Mouse (Mus musculus) ES-E14 (cell line): ENCODE data around the gene Col23a1.

Experiments used
- CHD2 ChIP-seq: IDR thresholded peaks from 2 replicates; pipeline ENCODE4 v1.6.1; 2014; ENCODE audit warnings: mild to moderate bottlenecking, low read depth, low read length, inconsistent platforms
- HCFC1 ChIP-seq: IDR thresholded peaks from 2 replicates; pipeline ENCODE4 v1.6.1; 2012; ENCODE audit warnings: low read length, inconsistent platforms, borderline replicate concordance; ENCODE audit not compliant: insufficient read depth
- ZC3H11A ChIP-seq: IDR thresholded peaks from 2 replicates; pipeline ENCODE4 v1.6.1; 2012; ENCODE audit warnings: low read depth, mild to moderate bottlenecking, inconsistent platforms, low read length, borderline replicate concordance

DNA sequence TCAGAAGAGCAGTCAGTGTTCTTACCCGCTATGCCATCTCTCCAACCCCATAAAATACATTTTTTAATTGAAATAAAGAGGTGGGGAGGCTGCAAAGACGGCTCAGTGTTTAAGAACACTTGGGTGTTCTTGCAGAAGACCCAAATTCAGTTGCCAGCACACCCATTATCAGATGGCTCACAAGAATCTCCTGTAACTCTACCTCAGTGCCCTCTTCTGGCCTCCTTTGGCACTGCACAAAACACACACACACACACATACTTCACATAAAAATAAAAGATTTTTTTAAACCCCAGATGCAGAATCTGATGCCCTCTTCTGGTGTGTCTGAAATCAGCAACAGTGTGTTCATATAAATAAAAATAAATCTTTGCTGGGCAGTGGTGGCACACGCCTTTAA, 299.1 kb downstream of the Col23a1 start:
- TF ChIP-seq CHD2 (no peak), ZC3H11A (no peak), HCFC1 (no peak)
